Mouse (Mus musculus) cortical plate, adult 2 months (tissue): ENCODE results near the gene Lrrn2.

Experiments used
- CTCF ChIP-seq: fragments of 200-500 bp; IDR thresholded peaks from 2 replicates; pipeline ENCODE4 v1.5.1; 2011; ENCODE audit warnings: mild to moderate bottlenecking, control low read depth, low read length; ENCODE audit not compliant: insufficient read depth; ENCODE audit errors: extremely low read depth
- POLR2A ChIP-seq: fragments of 200-500 bp; IDR thresholded peaks from 2 replicates; pipeline ENCODE4 v1.6.1; 2011; ENCODE audit warnings: mild to moderate bottlenecking, low read length, control low read depth; ENCODE audit not compliant: insufficient read depth; ENCODE audit errors: extremely low read depth

- TF ChIP-seq POLR2A (no peak), CTCF (no peak)
Measured at GRCm38 (mm10) chr1:132932421-132932820, 52.3 kb downstream of the Lrrn2 start.
